Comparison of ENCODE assay signal across 15 mouse cellular contexts in the genomic region with DNA sequence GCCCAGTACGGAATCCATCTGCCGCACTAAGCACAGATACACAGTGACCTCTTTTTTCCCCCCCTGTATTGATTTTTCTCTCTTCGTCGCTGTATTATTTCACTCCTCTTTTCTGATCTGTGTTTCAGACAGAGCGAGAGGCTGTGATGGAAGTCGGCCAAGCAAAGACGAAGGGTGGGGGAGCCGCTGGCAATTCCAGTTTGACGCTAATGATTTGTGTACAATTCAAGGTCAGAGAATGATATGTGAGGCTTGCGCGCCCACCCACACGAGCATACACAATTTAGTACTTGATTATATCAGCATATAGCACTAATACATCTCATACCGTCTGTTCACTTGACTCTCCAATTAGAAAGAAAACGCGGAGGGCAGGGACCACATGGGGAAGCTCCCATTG.
DNase-seq lines count a peak whose midpoint lies in the region; ATAC-seq and TF ChIP-seq lines count a peak whose summit lies in the region.
"Had no signal": no experiment of that assay in that cellular context is flagged by ENCODE, and none has a peak within 500 bp of the region (broad histone marks: within the 10 kb centered on the region; RNA-seq: fewer than 3 reads in every experiment).

No protein-coding gene starts in this region.

- H3K4me3 ChIP-seq in embryonic facial prominence, embryonic 14.5 days (ENCODE audit: low read depth, low read length): no peak overlapping the region
- H3K4me3 ChIP-seq in embryonic facial prominence, embryonic 10.5 days: no peak overlapping the region
- no peak overlapping the region for H3K4me3 ChIP-seq in midbrain, embryonic 14.5 days (replicated peaks; ENCODE audit: low read depth, low read length)
- H3K4me3 ChIP-seq in midbrain, postnatal 0 days (ENCODE audit: low read depth, low read length): no peak overlapping the region
- no peak overlapping the region for H3K4me3 ChIP-seq in intestine, embryonic 15.5 days (replicated peaks)
- no peak overlapping the region for H3K4me3 ChIP-seq in stomach, postnatal 0 days (ENCODE audit: low read depth, low read length)
- H3K4me3 ChIP-seq: limb, embryonic 10.5 days had no signal

- H3K4me1 ChIP-seq in embryonic facial prominence, embryonic 14.5 days (ENCODE audit: control insufficient read depth, insufficient read depth, low read length): 0 out of 2 replicates have a peak, but pooled peaks cover 2% of the 10 kb centered on the region
- peaks cover 6% of the 10 kb centered on the region for H3K4me1 ChIP-seq in embryonic facial prominence, embryonic 10.5 days
- 0 out of 2 replicates have a peak, but pooled peaks cover 2% of the 10 kb centered on the region for H3K4me1 ChIP-seq in midbrain, embryonic 14.5 days (ENCODE audit: control insufficient read depth, insufficient read depth, low read length)
- 0 out of 2 replicates have a peak, but pooled peaks cover 2% of the 10 kb centered on the region for H3K4me1 ChIP-seq in midbrain, postnatal 0 days (ENCODE audit: insufficient read depth, low read length)
- H3K4me1 ChIP-seq in intestine, embryonic 15.5 days (replicated peaks): peaks cover 11% of the 10 kb centered on the region; the same call in 1 of the 2 replicates
- H3K4me1 ChIP-seq in stomach, postnatal 0 days (replicated peaks; ENCODE audit: control insufficient read depth, insufficient read depth): no peaks in the 10 kb centered on the region
- H3K4me1 ChIP-seq: limb, embryonic 10.5 days had no signal

- 67% methylated on average over 15 of the region's 15 CpGs for WGBS in embryonic facial prominence, embryonic 14.5 days
- 87% methylated on average over 15 of the region's 15 CpGs for WGBS in embryonic facial prominence, embryonic 10.5 days
- WGBS in midbrain, embryonic 14.5 days: 64% methylated on average over 15 of the region's 15 CpGs
- WGBS in midbrain, postnatal 0 days: 60% methylated on average over 15 of the region's 15 CpGs
- 23% methylated on average over 15 of the region's 15 CpGs for WGBS in intestine, embryonic 15.5 days
- WGBS in stomach, postnatal 0 days: 24% methylated on average over 15 of the region's 15 CpGs

- ATAC-seq in embryonic facial prominence, embryonic 14.5 days (ENCODE audit: low read depth): no peak
- no peak for ATAC-seq in midbrain, embryonic 14.5 days (ENCODE audit: low FRiP score, low TSS enrichment)
- no peak for ATAC-seq in midbrain, postnatal 0 days (ENCODE audit: low FRiP score)
- ATAC-seq in intestine, embryonic 15.5 days: peak; percentile 34; the same call in 1 of the 2 replicates
- ATAC-seq in stomach, postnatal 0 days (ENCODE audit: low FRiP score, low TSS enrichment): no peak
- ATAC-seq in granulocyte monocyte progenitor cell, adult 5-6 weeks (replicated peaks; ENCODE audit: poor library complexity, severe bottlenecking): no peak
- ATAC-seq: liver, postnatal 0 days; Patski had no signal

- H3K9me3 ChIP-seq in embryonic facial prominence, embryonic 14.5 days (ENCODE audit: control insufficient read depth, low read length): 0 out of 2 replicates have a peak, but pooled peaks cover 7% of the 10 kb centered on the region
- H3K9me3 ChIP-seq in embryonic facial prominence, embryonic 10.5 days: no peaks in the 10 kb centered on the region
- 0 out of 2 replicates have a peak, but pooled peaks cover 3% of the 10 kb centered on the region for H3K9me3 ChIP-seq in midbrain, embryonic 14.5 days (ENCODE audit: control insufficient read depth, low read length)
- no peaks in the 10 kb centered on the region for H3K9me3 ChIP-seq in midbrain, postnatal 0 days (ENCODE audit: low read length)
- H3K9me3 ChIP-seq in intestine, embryonic 15.5 days: no peaks in the 10 kb centered on the region
- no peaks in the 10 kb centered on the region for H3K9me3 ChIP-seq in stomach, postnatal 0 days (ENCODE audit: control insufficient read depth, low read length)
- H3K9me3 ChIP-seq: limb, embryonic 10.5 days had no signal

- no peak overlapping the region for H3K4me2 ChIP-seq in embryonic facial prominence, embryonic 14.5 days (ENCODE audit: low read depth, low read length)
- no peak overlapping the region for H3K4me2 ChIP-seq in midbrain, embryonic 14.5 days (ENCODE audit: low read length)
- no peak overlapping the region for H3K4me2 ChIP-seq in midbrain, postnatal 0 days (ENCODE audit: low read depth, low read length, poor library complexity, severe bottlenecking)
- H3K4me2 ChIP-seq in intestine, embryonic 15.5 days (replicated peaks): no peak overlapping the region
- H3K4me2 ChIP-seq in stomach, postnatal 0 days (replicated peaks; ENCODE audit: low read depth): peak overlapping the region; percentile 17

- no peak overlapping the region for H3K9ac ChIP-seq in embryonic facial prominence, embryonic 14.5 days (ENCODE audit: low read depth, low read length)
- H3K9ac ChIP-seq in midbrain, embryonic 14.5 days (replicated peaks; ENCODE audit: low read length): no peak overlapping the region
- H3K9ac ChIP-seq in midbrain, postnatal 0 days (replicated peaks; ENCODE audit: low read length, poor library complexity, severe bottlenecking): no peak overlapping the region
- no peak overlapping the region for H3K9ac ChIP-seq in intestine, embryonic 15.5 days
- H3K9ac ChIP-seq in stomach, postnatal 0 days (ENCODE audit: low read length): no peak overlapping the region
- H3K9ac ChIP-seq: liver, postnatal 0 days had no signal

- H3K27me3 ChIP-seq in embryonic facial prominence, embryonic 14.5 days (replicated peaks; ENCODE audit: control insufficient read depth, insufficient read depth, low read length): no peaks in the 10 kb centered on the region
- no peaks in the 10 kb centered on the region for H3K27me3 ChIP-seq in embryonic facial prominence, embryonic 10.5 days (replicated peaks; ENCODE audit: low read depth, poor library complexity, severe bottlenecking)
- no peaks in the 10 kb centered on the region for H3K27me3 ChIP-seq in midbrain, embryonic 14.5 days (ENCODE audit: control insufficient read depth, insufficient read depth, low read length)
- H3K27me3 ChIP-seq in midbrain, postnatal 0 days (ENCODE audit: insufficient read depth, low read length): no peaks in the 10 kb centered on the region
- H3K27me3 ChIP-seq in intestine, embryonic 15.5 days (replicated peaks): no peaks in the 10 kb centered on the region
- H3K27me3 ChIP-seq in stomach, postnatal 0 days (ENCODE audit: control insufficient read depth, insufficient read depth, low read length): no peaks in the 10 kb centered on the region
- H3K27me3 ChIP-seq: Patski had no signal

- H3K36me3 ChIP-seq in embryonic facial prominence, embryonic 14.5 days (ENCODE audit: control insufficient read depth, insufficient read depth, low read length): no peaks in the 10 kb centered on the region
- H3K36me3 ChIP-seq in embryonic facial prominence, embryonic 10.5 days (replicated peaks): 0 out of 2 replicates have a peak, but pooled peaks cover 5% of the 10 kb centered on the region
- no peaks in the 10 kb centered on the region for H3K36me3 ChIP-seq in midbrain, embryonic 14.5 days (ENCODE audit: control insufficient read depth, insufficient read depth, low read length)
- no peaks in the 10 kb centered on the region for H3K36me3 ChIP-seq in midbrain, postnatal 0 days (ENCODE audit: insufficient read depth, low read length)
- H3K36me3 ChIP-seq in intestine, embryonic 15.5 days: no peaks in the 10 kb centered on the region
- no peaks in the 10 kb centered on the region for H3K36me3 ChIP-seq in stomach, postnatal 0 days (ENCODE audit: control insufficient read depth, insufficient read depth, low read length)
- H3K36me3 ChIP-seq: limb, embryonic 10.5 days had no signal

- no peak overlapping the region for H3K27ac ChIP-seq in embryonic facial prominence, embryonic 14.5 days (replicated peaks; ENCODE audit: low read depth, low read length)
- no peak overlapping the region for H3K27ac ChIP-seq in embryonic facial prominence, embryonic 10.5 days (replicated peaks)
- peak overlapping the region; percentile 56 for H3K27ac ChIP-seq in midbrain, embryonic 14.5 days (replicated peaks; ENCODE audit: low read depth, low read length)
- H3K27ac ChIP-seq in midbrain, postnatal 0 days (ENCODE audit: low read depth, low read length): no peak overlapping the region
- no peak overlapping the region for H3K27ac ChIP-seq in intestine, embryonic 15.5 days
- H3K27ac ChIP-seq in stomach, postnatal 0 days (replicated peaks): no peak overlapping the region
- H3K27ac ChIP-seq: limb, embryonic 10.5 days had no signal

- no peak for TF ChIP-seq EP300 in stomach, postnatal 0 days (optimal IDR thresholded peaks at IDR 0.05)

- TF ChIP-seq CTCF in midbrain, postnatal 0 days (IDR thresholded peaks at IDR 0.05): no peak
- no peak for TF ChIP-seq CTCF in stomach, postnatal 0 days (IDR thresholded peaks at IDR 0.05; ENCODE audit: low read depth)

- DNase-seq in embryonic facial prominence, embryonic 14.5 days (ENCODE audit: low spot score): peak; percentile 34
- DNase-seq in embryonic facial prominence, embryonic 10.5 days (ENCODE audit: low spot score): no peak
- DNase-seq in midbrain, embryonic 14.5 days: peak; percentile 47
- no peak for DNase-seq in midbrain, postnatal 0 days (ENCODE audit: low spot score)
- DNase-seq in stomach, postnatal 0 days (ENCODE audit: low spot score): no peak
- DNase-seq in kidney, postnatal 14 days: no peak
- DNase-seq: cerebellum, adult 9-11 months; heart, adult 11 months; heart, postnatal 36 days; liver, postnatal 0 days; thymus, postnatal 4 days had no signal

Comparison
In these comparisons a context has a peak if more than half of its experiments do, and no peak if none do; other contexts are left out.
1. DNase-seq: peak in embryonic facial prominence, embryonic 14.5 days (single experiment) and midbrain, embryonic 14.5 days (single experiment); none in embryonic facial prominence, embryonic 10.5 days (single experiment), midbrain, postnatal 0 days (single experiment), stomach, postnatal 0 days (single experiment) and kidney, postnatal 14 days (single experiment).